In the genomic region with DNA sequence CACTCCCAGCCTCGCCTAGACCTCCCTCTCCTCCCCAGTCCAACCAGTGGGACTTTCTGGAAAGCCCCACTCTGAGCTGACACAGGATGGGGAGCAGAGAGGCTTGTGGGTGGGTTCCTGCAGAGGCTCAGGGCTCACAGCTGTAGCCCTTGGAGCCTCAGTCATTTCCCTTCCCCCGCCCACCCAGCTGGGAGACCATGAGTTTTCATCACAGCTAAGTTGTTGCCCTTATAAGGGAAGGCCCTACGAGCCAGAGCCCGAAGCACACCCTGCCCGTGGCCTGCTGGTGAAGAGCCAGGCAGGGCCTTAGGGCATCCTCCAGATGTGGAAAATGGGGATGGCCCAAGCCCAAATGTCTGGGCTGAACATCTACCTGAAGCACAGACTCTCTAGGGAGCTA, we compare ENCODE assay signal across 8 mouse cellular contexts. TPM values are rescaled to one million over a fixed set of nuclear protein-coding genes. Genes with fewer than 3 reads are reported as not detected.
DNase-seq lines count a peak whose midpoint lies in the region; ATAC-seq and TF ChIP-seq lines count a peak whose summit lies in the region.

No protein-coding gene starts in this region.

- DNase-seq in 416B (ENCODE audit: low read depth), result peak; percentile 97
- peak; percentile 78 for DNase-seq in T-cell, adult 2 months (ENCODE audit: low spot score)
- DNase-seq in gastrocnemius, adult 18-20 months (ENCODE audit: low spot score), result peak; percentile 76
- peak; percentile 93 for DNase-seq in induced T-regulatory cell, adult 2 months (ENCODE audit: low read depth)
- peak; percentile 58 for DNase-seq in ovary, postnatal 10 days (ENCODE audit: low spot score)
- DNase-seq in cerebellum, adult 2 months, result no peak

- peaks cover 96% of the 10 kb centered on the region for H3K4me1 ChIP-seq in liver, embryonic 15.5 days (replicated peaks)
- H3K4me1 ChIP-seq in cerebellum, adult 2 months (ENCODE audit: control insufficient read depth, insufficient read depth, low read length), result peaks cover 2% of the 10 kb centered on the region; the same call in 1 of the 2 replicates
- 0 out of 2 replicates have a peak, but pooled peaks cover 4% of the 10 kb centered on the region for H3K4me1 ChIP-seq in forebrain, embryonic 15.5 days

- H3K27ac ChIP-seq in liver, embryonic 15.5 days (replicated peaks), result peak overlapping the region; percentile 95
- no peak overlapping the region for H3K27ac ChIP-seq in cerebellum, adult 2 months (ENCODE audit: insufficient read depth, low read length)
- H3K27ac ChIP-seq in forebrain, embryonic 15.5 days (replicated peaks), result no peak overlapping the region; the same call in 1 of the 2 replicates

- H3K27me3 ChIP-seq in liver, embryonic 15.5 days, result no peaks in the 10 kb centered on the region
- no peaks in the 10 kb centered on the region for H3K27me3 ChIP-seq in cerebellum, adult 2 months (ENCODE audit: control insufficient read depth, insufficient read depth, low read length)
- no peaks in the 10 kb centered on the region for H3K27me3 ChIP-seq in forebrain, embryonic 15.5 days

- no peak overlapping the region for H3K9ac ChIP-seq in liver, embryonic 15.5 days
- no peak overlapping the region for H3K9ac ChIP-seq in forebrain, embryonic 15.5 days (replicated peaks)

- WGBS in liver, embryonic 15.5 days (ENCODE audit: insufficient replicate concordance), result 9% methylated on average over 5 of the region's 5 CpGs
- 55% methylated on average over 5 of the region's 5 CpGs for WGBS in cerebellum, adult 2 months
- 59% methylated on average over 5 of the region's 5 CpGs for WGBS in forebrain, embryonic 15.5 days

- no peak for TF ChIP-seq POLR2A in cerebellum, adult 2 months (IDR thresholded peaks at IDR 0.05; ENCODE audit: borderline replicate concordance, insufficient read depth, low read length)

- no peaks in the 10 kb centered on the region for H3K9me3 ChIP-seq in liver, embryonic 15.5 days (replicated peaks)
- no peaks in the 10 kb centered on the region for H3K9me3 ChIP-seq in forebrain, embryonic 15.5 days

- ATAC-seq in liver, embryonic 15.5 days (ENCODE audit: insufficient read depth), result no peak
- ATAC-seq in forebrain, embryonic 15.5 days (replicated peaks), result no peak

- peaks cover 43% of the 10 kb centered on the region for H3K36me3 ChIP-seq in liver, embryonic 15.5 days (replicated peaks)
- no peaks in the 10 kb centered on the region for H3K36me3 ChIP-seq in forebrain, embryonic 15.5 days

- no peak overlapping the region for H3K4me3 ChIP-seq in liver, embryonic 15.5 days (replicated peaks)
- H3K4me3 ChIP-seq in cerebellum, adult 2 months (replicated peaks; ENCODE audit: insufficient read depth, low read depth, low read length), result no peak overlapping the region
- H3K4me3 ChIP-seq in forebrain, embryonic 15.5 days, result no peak overlapping the region

- H3K4me2 ChIP-seq in liver, embryonic 15.5 days, result no peak overlapping the region
- H3K4me2 ChIP-seq in forebrain, embryonic 15.5 days (replicated peaks), result no peak overlapping the region

- no peak for TF ChIP-seq CTCF in cerebellum, adult 2 months (IDR thresholded peaks at IDR 0.05; ENCODE audit: borderline replicate concordance, insufficient read depth, low read depth, low read length)

RNA-seq across cellular contexts. Expression of a gene that starts 28.8 kb away (rescaled TPM):
- 1 to 10 TPM; 2.2 to 5.4 TPM for total RNA-seq in gastrocnemius, adult 18-20 months (2021)
- polyA plus RNA-seq in liver, embryonic 15.5 days (2015; fragmentation: Nextera tagmentation; extraction: Ambion mirVana), result 27.0 and 27.3 TPM in 2 replicates
- 27.3 and 28.5 TPM in 2 replicates for polyA plus RNA-seq in cerebellum, adult 2 months (2012; rRNA removed)
- polyA plus RNA-seq in forebrain, embryonic 15.5 days (2015; fragmentation: Nextera tagmentation; extraction: Ambion mirVana), result 5.1 and 5.2 TPM in 2 replicates

RNA-seq across cellular contexts. Expression of a gene that starts 31.0 kb away (rescaled TPM):
- not detected for total RNA-seq in gastrocnemius, adult 18-20 months (2021)
- polyA plus RNA-seq in liver, embryonic 15.5 days (2015; fragmentation: Nextera tagmentation; extraction: Ambion mirVana), result 0.09 TPM in 1 of 2 replicates, not detected in the other
- 0.79 and 1.1 TPM in 2 replicates for polyA plus RNA-seq in cerebellum, adult 2 months (2012; rRNA removed)
- polyA plus RNA-seq in forebrain, embryonic 15.5 days (2015; fragmentation: Nextera tagmentation; extraction: Ambion mirVana), result 0.23 and 0.26 TPM in 2 replicates

RNA-seq across cellular contexts. Expression of a gene that starts 35.9 kb away (rescaled TPM):
- total RNA-seq in gastrocnemius, adult 18-20 months (2021), result not detected
- polyA plus RNA-seq in liver, embryonic 15.5 days (2015; fragmentation: Nextera tagmentation; extraction: Ambion mirVana), result 10.0 and 13.2 TPM in 2 replicates
- polyA plus RNA-seq in cerebellum, adult 2 months (2012; rRNA removed), result 0.11 and 0.14 TPM in 2 replicates
- polyA plus RNA-seq in forebrain, embryonic 15.5 days (2015; fragmentation: Nextera tagmentation; extraction: Ambion mirVana), result 11.8 and 12.4 TPM in 2 replicates

Comparison
In these comparisons a context has a peak if more than half of its experiments do, and no peak if none do; other contexts are left out.
1. DNase-seq: peak in 416B (single experiment), T-cell, adult 2 months (single experiment), gastrocnemius, adult 18-20 months (single experiment), induced T-regulatory cell, adult 2 months (single experiment) and ovary, postnatal 10 days (single experiment); none in cerebellum, adult 2 months (0 of 2).